Mouse (Mus musculus) testis, adult 2 months (tissue): ENCODE results near the gene Gnb1l.

Experiments used
- CTCF ChIP-seq: fragments of 200-500 bp; IDR thresholded peaks from 2 replicates; pipeline ENCODE4 v1.5.1; 2012; ENCODE audit warnings: low read depth, mild to moderate bottlenecking, inconsistent platforms, low read length, moderate library complexity; ENCODE audit not compliant: control insufficient read depth, insufficient read depth, insufficient replicate concordance
- POLR2A ChIP-seq: fragments of 200-500 bp; IDR thresholded peaks from 2 replicates; pipeline ENCODE4 v1.6.1; 2012; ENCODE audit warnings: low read depth, mild to moderate bottlenecking, inconsistent platforms, low read length, moderate library complexity; ENCODE audit not compliant: control insufficient read depth

DNA sequence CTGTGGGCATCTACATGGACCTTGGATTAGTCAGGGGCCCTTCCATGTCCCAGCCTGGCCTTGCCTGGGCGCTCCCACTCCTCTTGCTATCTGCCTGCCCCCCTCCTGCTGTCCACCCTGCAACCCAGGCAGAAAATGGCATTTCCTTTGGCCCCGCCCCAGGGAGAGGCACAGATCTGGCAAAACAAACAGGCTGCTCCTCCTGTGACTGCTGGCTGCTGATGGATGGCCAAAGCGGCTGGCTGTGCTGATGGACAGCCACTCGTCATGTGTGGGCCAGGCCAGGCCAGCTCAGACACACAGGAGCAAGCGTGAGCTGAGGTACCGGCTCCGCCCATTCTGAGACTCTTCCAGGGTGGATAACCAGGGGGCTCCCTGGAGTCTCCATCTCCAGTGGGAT lies 102.9 kb downstream of the Gnb1l start:
- no peak for TF ChIP-seq POLR2A
- no peak for TF ChIP-seq CTCF
